Mouse (Mus musculus): ENCODE results near the gene Popdc3. TPM values are rescaled to one million over a fixed set of nuclear protein-coding genes. Genes with fewer than 3 reads are reported as not detected.

Popdc3 gene
- total and polyA plus RNA-seq, 3 experiments = 13.4 to 35.5 (median 29.4) TPM

- Histone ChIP-seq H3K27me3 (ENCODE audit: control insufficient read depth, insufficient read depth, low read length) (no peaks in the 10 kb centered on the region), H3K9ac (ENCODE audit: low read depth, low read length) (no peak overlapping the region), H3K27ac (no peak overlapping the region), H3K4me3 (no peak overlapping the region), H3K36me3 (ENCODE audit: control insufficient read depth, insufficient read depth, low read length) (no peaks in the 10 kb centered on the region), H3K79me2 (replicated peaks; ENCODE audit: control insufficient read depth, insufficient read depth, low read length) (no peaks in the 10 kb centered on the region; the same call in 1 of the 2 replicates), H3K4me1 (ENCODE audit: control insufficient read depth, insufficient read depth, low read length) (peaks cover 1% of the 10 kb centered on the region)
- WGBS = 22% methylated on average over 4 of the region's 4 CpGs
- TF ChIP-seq CTCF (IDR thresholded peaks at IDR 0.05) = no peak
- TF ChIP-seq EP300 (IDR thresholded peaks at IDR 0.05; ENCODE audit: insufficient read depth, low read depth, low read length) = no peak
- no peak for TF ChIP-seq POLR2A (IDR thresholded peaks at IDR 0.05; ENCODE audit: insufficient read depth, low read depth, low read length)
- intact Hi-C loops (cut with DNase I) = no loop called here
- DNase-seq = no peak
Observed at GRCm38 (mm10) chr10:45299509-45299908, 121.6 kb downstream of the Popdc3 start.

GRCm38 (mm10) chr10:45303315-45304036 is 125.6 kb downstream of the Popdc3 start:
- H3K79me2 ChIP-seq (replicated peaks; ENCODE audit: control insufficient read depth, insufficient read depth, low read length) = no peaks in the 10 kb centered on the region; the same call in 1 of the 2 replicates
- H3K27ac ChIP-seq = no peak overlapping the region
- no peak overlapping the region for H3K9ac ChIP-seq (ENCODE audit: low read depth, low read length)
- no peak for TF ChIP-seq EP300 (IDR thresholded peaks at IDR 0.05; ENCODE audit: insufficient read depth, low read depth, low read length)
- no peak for TF ChIP-seq POLR2A (IDR thresholded peaks at IDR 0.05; ENCODE audit: insufficient read depth, low read depth, low read length)
- TF ChIP-seq CTCF (IDR thresholded peaks at IDR 0.05) = no peak
- 44% methylated on average over 14 of the region's 14 CpGs for WGBS
- H3K36me3 ChIP-seq (ENCODE audit: control insufficient read depth, insufficient read depth, low read length) = no peaks in the 10 kb centered on the region
- H3K4me3 ChIP-seq = no peak overlapping the region
- peaks cover 1% of the 10 kb centered on the region for H3K4me1 ChIP-seq (ENCODE audit: control insufficient read depth, insufficient read depth, low read length)
- DNase-seq = no peak
- no peaks in the 10 kb centered on the region for H3K27me3 ChIP-seq (ENCODE audit: control insufficient read depth, insufficient read depth, low read length)
- intact Hi-C loops (cut with DNase I) = no loop called here

DNA sequence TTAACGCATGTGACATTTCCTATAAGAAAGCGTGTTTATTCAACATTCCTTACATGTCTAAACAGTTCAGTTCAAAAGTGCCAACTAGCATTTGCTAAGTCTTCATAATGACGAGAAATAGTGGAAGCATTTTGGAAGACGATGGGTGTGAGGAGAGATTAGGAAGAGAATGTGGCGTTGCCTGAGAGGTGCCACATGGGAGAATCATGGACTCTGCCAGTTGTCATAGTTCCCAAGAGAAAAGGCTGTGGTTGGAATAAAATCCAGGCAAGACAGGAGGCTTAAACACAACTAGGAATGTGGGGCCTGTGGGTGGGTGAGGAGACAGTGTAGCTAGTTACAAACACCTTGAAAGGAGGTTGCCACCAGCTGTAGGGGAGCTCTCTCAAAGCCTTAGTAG is 127.3 kb downstream of the Popdc3 start:
- no peak overlapping the region for H3K4me3 ChIP-seq
- TF ChIP-seq CTCF (IDR thresholded peaks at IDR 0.05) (no peak), POLR2A (IDR thresholded peaks at IDR 0.05; ENCODE audit: insufficient read depth, low read depth, low read length) (no peak), EP300 (IDR thresholded peaks at IDR 0.05; ENCODE audit: insufficient read depth, low read depth, low read length) (no peak)
- H3K27me3 ChIP-seq (ENCODE audit: control insufficient read depth, insufficient read depth, low read length) = no peaks in the 10 kb centered on the region
- H3K4me1 ChIP-seq (ENCODE audit: control insufficient read depth, insufficient read depth, low read length) = peaks cover 1% of the 10 kb centered on the region
- no peak for DNase-seq
- no peaks in the 10 kb centered on the region for H3K36me3 ChIP-seq (ENCODE audit: control insufficient read depth, insufficient read depth, low read length)
- no peaks in the 10 kb centered on the region; the same call in 1 of the 2 replicates for H3K79me2 ChIP-seq (replicated peaks; ENCODE audit: control insufficient read depth, insufficient read depth, low read length)
- intact Hi-C loops (cut with DNase I) = no loop called here
- H3K9ac ChIP-seq (ENCODE audit: low read depth, low read length) = no peak overlapping the region
- H3K27ac ChIP-seq = no peak overlapping the region
- 62% methylated on average over 5 of the region's 5 CpGs for WGBS

GRCm38 (mm10) chr10:45311129-45311528 is 133.2 kb downstream of the Popdc3 start:
- no peaks in the 10 kb centered on the region for H3K4me1 ChIP-seq (ENCODE audit: control insufficient read depth, insufficient read depth, low read length)
- no peak overlapping the region for H3K9ac ChIP-seq (ENCODE audit: low read depth, low read length)
- H3K27ac ChIP-seq = no peak overlapping the region
- no peak for TF ChIP-seq CTCF (IDR thresholded peaks at IDR 0.05)
- no peak for TF ChIP-seq EP300 (IDR thresholded peaks at IDR 0.05; ENCODE audit: insufficient read depth, low read depth, low read length)
- TF ChIP-seq POLR2A (IDR thresholded peaks at IDR 0.05; ENCODE audit: insufficient read depth, low read depth, low read length) = no peak
- H3K36me3 ChIP-seq (ENCODE audit: control insufficient read depth, insufficient read depth, low read length) = no peaks in the 10 kb centered on the region
- 78% methylated on average over 5 of the region's 5 CpGs for WGBS
- H3K79me2 ChIP-seq (replicated peaks; ENCODE audit: control insufficient read depth, insufficient read depth, low read length) = no peaks in the 10 kb centered on the region
- DNase-seq = no peak
- intact Hi-C loops (cut with DNase I) = no loop called here
- no peaks in the 10 kb centered on the region for H3K27me3 ChIP-seq (ENCODE audit: control insufficient read depth, insufficient read depth, low read length)
- no peak overlapping the region for H3K4me3 ChIP-seq

DNA sequence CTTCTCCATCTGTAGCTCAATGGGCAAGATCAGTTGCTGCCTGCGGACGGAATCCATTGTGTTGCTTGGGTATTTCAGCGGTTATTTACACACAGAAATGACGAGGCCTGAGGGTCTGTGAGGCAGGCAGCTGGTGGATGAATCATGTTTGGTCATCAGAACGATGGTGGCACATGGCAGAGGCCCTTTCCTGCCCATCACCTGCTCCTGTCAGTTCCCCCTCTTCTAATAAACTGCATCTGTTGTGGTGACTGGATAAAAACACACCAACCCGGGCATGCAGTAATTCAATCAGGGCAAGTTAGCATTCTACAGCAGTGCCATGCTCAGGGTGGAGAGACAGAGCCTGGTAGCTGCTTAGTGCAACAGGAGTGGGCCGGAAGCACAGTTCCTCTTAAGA is 133.7 kb downstream of the Popdc3 start:
- Histone ChIP-seq H3K36me3 (ENCODE audit: control insufficient read depth, insufficient read depth, low read length) (no peaks in the 10 kb centered on the region), H3K4me1 (ENCODE audit: control insufficient read depth, insufficient read depth, low read length) (no peaks in the 10 kb centered on the region), H3K9ac (ENCODE audit: low read depth, low read length) (no peak overlapping the region), H3K4me3 (no peak overlapping the region), H3K79me2 (replicated peaks; ENCODE audit: control insufficient read depth, insufficient read depth, low read length) (no peaks in the 10 kb centered on the region), H3K27me3 (ENCODE audit: control insufficient read depth, insufficient read depth, low read length) (no peaks in the 10 kb centered on the region), H3K27ac (no peak overlapping the region)
- TF ChIP-seq POLR2A (IDR thresholded peaks at IDR 0.05; ENCODE audit: insufficient read depth, low read depth, low read length) = no peak
- WGBS = 75% methylated on average over 7 of the region's 7 CpGs
- DNase-seq = no peak
- intact Hi-C loops (cut with DNase I) = no loop called here

DNA sequence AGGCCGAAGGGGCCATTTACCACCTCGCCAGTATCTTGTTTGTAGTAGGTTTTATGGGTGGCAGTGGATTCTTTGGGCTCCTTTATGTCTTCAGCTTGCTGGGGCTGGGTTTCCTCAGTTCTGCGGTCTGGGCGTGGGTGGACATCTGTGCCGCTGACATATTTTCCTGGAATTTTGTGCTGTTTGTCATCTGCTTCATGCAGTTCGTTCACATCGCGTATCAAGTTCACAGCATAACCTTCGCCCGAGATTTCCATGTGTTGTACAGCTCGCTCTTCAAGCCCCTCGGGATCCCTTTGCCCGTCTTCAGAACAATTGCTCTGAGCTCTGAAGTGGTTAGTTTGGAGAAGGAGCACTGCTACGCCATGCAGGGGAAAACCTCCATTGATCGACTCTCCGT is 137.0 kb downstream of the Popdc3 start:
- TF ChIP-seq EP300 (IDR thresholded peaks at IDR 0.05; ENCODE audit: insufficient read depth, low read depth, low read length) = no peak
- no peak for TF ChIP-seq CTCF (IDR thresholded peaks at IDR 0.05)
- TF ChIP-seq POLR2A (IDR thresholded peaks at IDR 0.05; ENCODE audit: insufficient read depth, low read depth, low read length) = no peak
- 89% methylated on average over 16 of the region's 16 CpGs for WGBS
- H3K27ac ChIP-seq = no peak overlapping the region
- H3K9ac ChIP-seq (ENCODE audit: low read depth, low read length) = no peak overlapping the region
- intact Hi-C loops (cut with DNase I) = no loop called here
- no peaks in the 10 kb centered on the region for H3K4me1 ChIP-seq (ENCODE audit: control insufficient read depth, insufficient read depth, low read length)
- DNase-seq = no peak
- no peaks in the 10 kb centered on the region for H3K27me3 ChIP-seq (ENCODE audit: control insufficient read depth, insufficient read depth, low read length)
- H3K36me3 ChIP-seq (ENCODE audit: control insufficient read depth, insufficient read depth, low read length) = no peaks in the 10 kb centered on the region
- H3K79me2 ChIP-seq (replicated peaks; ENCODE audit: control insufficient read depth, insufficient read depth, low read length) = no peaks in the 10 kb centered on the region
- H3K4me3 ChIP-seq = no peak overlapping the region

Measured in heart, adult 2 months (tissue).